7 mouse cellular contexts compared by ENCODE assay signal in genomic region chr14:52303517-52303916, GRCm38 (mm10). TPM values are rescaled to one million over a fixed set of nuclear protein-coding genes. Genes with fewer than 3 reads are reported as not detected.
A peak's percentile ranks its signal among the peaks of the same experiment; 100 is the strongest.
DNase-seq lines count a peak whose midpoint lies in the region; ATAC-seq and TF ChIP-seq lines count a peak whose summit lies in the region.
"Not testable (repeated sequence)": the region's sequence is repeated elsewhere in the genome, so short reads cannot be mapped to it uniquely, and the experiment has no call there.

No protein-coding gene starts in this region.

- TF ChIP-seq POLR2A in cortical plate, adult 2 months (IDR thresholded peaks at IDR 0.05; ENCODE audit: extremely low read depth, insufficient read depth, low read length); myocyte (IDR thresholded peaks at IDR 0.05; ENCODE audit: insufficient read length, low read depth): not testable (repeated sequence)

- peak overlapping the region; percentile 48; the same call in 1 of the 2 replicates for H3K4me3 ChIP-seq in cortical plate, adult 2 months (ENCODE audit: insufficient read depth, low read length)
- not testable (repeated sequence) for H3K4me3 ChIP-seq in forebrain, embryonic 14.5 days (ENCODE audit: low read depth, low read length); hindbrain, embryonic 14.5 days (replicated peaks; ENCODE audit: low read length); kidney, postnatal 0 days (replicated peaks; ENCODE audit: low read depth, low read length)
- peak overlapping the region; percentile 79 for H3K4me3 ChIP-seq in liver, embryonic 12.5 days
- peak overlapping the region; percentile 83; the same call in 1 of the 2 replicates for H3K4me3 ChIP-seq in midbrain, embryonic 10.5 days
- H3K4me3 ChIP-seq in myocyte: peak overlapping the region; percentile 72

- ATAC-seq in forebrain, embryonic 14.5 days; hindbrain, embryonic 14.5 days (ENCODE audit: low FRiP score); kidney, postnatal 0 days (replicated peaks; ENCODE audit: low FRiP score, low read depth); liver, embryonic 12.5 days: not testable (repeated sequence)

- not testable (repeated sequence) for H3ac ChIP-seq in myocyte (ENCODE audit: control insufficient read depth, insufficient read length)

- not testable (repeated sequence) for TF ChIP-seq CTCF in cortical plate, adult 2 months (IDR thresholded peaks at IDR 0.05; ENCODE audit: extremely low read depth, insufficient read depth, low read length)
- TF ChIP-seq CTCF in kidney, postnatal 0 days (IDR thresholded peaks at IDR 0.05; ENCODE audit: low read depth): 0 out of 2 replicates have a peak, but pooled peaks have one; percentile 3

- H3K9ac ChIP-seq in forebrain, embryonic 14.5 days (ENCODE audit: low read length); kidney, postnatal 0 days (ENCODE audit: low read depth, low read length); liver, embryonic 12.5 days: not testable (repeated sequence)
- 0 out of 2 replicates have a peak overlapping the region, but pooled peaks have one; percentile 71 for H3K9ac ChIP-seq in hindbrain, embryonic 14.5 days

- not testable (repeated sequence) for DNase-seq in forebrain, embryonic 14.5 days (ENCODE audit: low spot score); hindbrain, embryonic 14.5 days (ENCODE audit: low spot score); kidney, postnatal 0 days (ENCODE audit: low spot score); midbrain, embryonic 10.5 days (ENCODE audit: low spot score)

- H3K36me3 ChIP-seq in forebrain, embryonic 14.5 days (ENCODE audit: control insufficient read depth, insufficient read depth, low read length): peaks cover 21% of the 10 kb centered on the region
- H3K36me3 ChIP-seq in hindbrain, embryonic 14.5 days (replicated peaks; ENCODE audit: control insufficient read depth, insufficient read depth): peaks cover 20% of the 10 kb centered on the region
- H3K36me3 ChIP-seq in kidney, postnatal 0 days (ENCODE audit: insufficient read depth, low read length): peaks cover 13% of the 10 kb centered on the region
- peaks cover 20% of the 10 kb centered on the region for H3K36me3 ChIP-seq in liver, embryonic 12.5 days
- peaks cover 29% of the 10 kb centered on the region for H3K36me3 ChIP-seq in midbrain, embryonic 10.5 days
- H3K36me3 ChIP-seq in myocyte (ENCODE audit: control insufficient read depth, insufficient read depth): peaks cover 11% of the 10 kb centered on the region

- not testable (repeated sequence) for H3K4me1 ChIP-seq in cortical plate, adult 2 months (ENCODE audit: control insufficient read depth, insufficient read depth, low read length); forebrain, embryonic 14.5 days (ENCODE audit: control insufficient read depth, insufficient read depth, low read length); hindbrain, embryonic 14.5 days (replicated peaks; ENCODE audit: control insufficient read depth, insufficient read depth, low read length); kidney, postnatal 0 days (replicated peaks; ENCODE audit: insufficient read depth, low read length); midbrain, embryonic 10.5 days
- H3K4me1 ChIP-seq in liver, embryonic 12.5 days: peaks cover 39% of the 10 kb centered on the region

- not testable (repeated sequence) for H3K27me3 ChIP-seq in forebrain, embryonic 14.5 days (replicated peaks; ENCODE audit: control insufficient read depth, insufficient read depth, low read length); hindbrain, embryonic 14.5 days (ENCODE audit: control insufficient read depth, insufficient read depth, low read length); kidney, postnatal 0 days (ENCODE audit: insufficient read depth, low read length); liver, embryonic 12.5 days (replicated peaks); midbrain, embryonic 10.5 days (ENCODE audit: low read depth, poor library complexity, severe bottlenecking); myocyte (ENCODE audit: control insufficient read depth, insufficient read depth, insufficient read length)

- WGBS in forebrain, embryonic 14.5 days: 77% methylated on average over 3 of the region's 3 CpGs
- 91% methylated on average over 3 of the region's 3 CpGs for WGBS in hindbrain, embryonic 14.5 days
- 89% methylated on average over 3 of the region's 3 CpGs for WGBS in kidney, postnatal 0 days
- WGBS in liver, embryonic 12.5 days (ENCODE audit: insufficient replicate concordance): 86% methylated on average over 3 of the region's 3 CpGs
- 89% methylated on average over 3 of the region's 3 CpGs for WGBS in midbrain, embryonic 10.5 days

- not testable (repeated sequence) for H3K9me3 ChIP-seq in forebrain, embryonic 14.5 days (replicated peaks; ENCODE audit: control insufficient read depth, low read length); hindbrain, embryonic 14.5 days (ENCODE audit: control insufficient read depth, low read length); kidney, postnatal 0 days (replicated peaks; ENCODE audit: low read length); liver, embryonic 12.5 days (replicated peaks); midbrain, embryonic 10.5 days (replicated peaks)

- H3K4me2 ChIP-seq in forebrain, embryonic 14.5 days (ENCODE audit: low read length): peak overlapping the region; percentile 78; the same call in 1 of the 2 replicates
- peak overlapping the region; percentile 59 for H3K4me2 ChIP-seq in hindbrain, embryonic 14.5 days (replicated peaks)
- not testable (repeated sequence) for H3K4me2 ChIP-seq in kidney, postnatal 0 days (ENCODE audit: low read length); myocyte (ENCODE audit: low read depth)
- peak overlapping the region; percentile 71 for H3K4me2 ChIP-seq in liver, embryonic 12.5 days

- H3K79me2 ChIP-seq in myocyte (ENCODE audit: control insufficient read depth, insufficient read depth): peaks cover 33% of the 10 kb centered on the region

- not testable (repeated sequence) for H3K27ac ChIP-seq in cortical plate, adult 2 months (ENCODE audit: insufficient read depth, low read length); forebrain, embryonic 14.5 days (ENCODE audit: low read depth, low read length); hindbrain, embryonic 14.5 days; kidney, postnatal 0 days; liver, embryonic 12.5 days; midbrain, embryonic 10.5 days (replicated peaks)

RNA-seq across cellular contexts. Expression of gene Mettl3, which starts 1.4 kb away (rescaled TPM):
- polyA plus RNA-seq in cortical plate, adult 2 months (2012; rRNA removed): 28.7 and 28.8 TPM in 2 replicates
- polyA plus RNA-seq in forebrain, embryonic 14.5 days (2014; fragmentation: Nextera tagmentation; extraction: Ambion mirVana): 42.4 and 46.9 TPM in 2 replicates
- 37.1 and 37.8 TPM in 2 replicates for polyA plus RNA-seq in hindbrain, embryonic 14.5 days (2014; fragmentation: Nextera tagmentation; extraction: Ambion mirVana)
- 24.7 and 27.3 TPM in 2 replicates for polyA plus RNA-seq in kidney, postnatal 0 days (2015; fragmentation: Nextera tagmentation; extraction: Ambion mirVana)
- polyA plus RNA-seq in liver, embryonic 12.5 days (2016; fragmentation: Nextera tagmentation; extraction: Ambion mirVana): 26.8 and 28.6 TPM in 2 replicates
- polyA plus RNA-seq in midbrain, embryonic 10.5 days (2016; fragmentation: Nextera tagmentation; extraction: Ambion mirVana): 60.5 and 63.8 TPM in 2 replicates
- 30.5 TPM for polyA plus RNA-seq in myocyte (2012; fragmentation: generic; extraction: Trizol)

RNA-seq across cellular contexts. Expression of gene Rab2b, which starts 24.2 kb away (rescaled TPM):
- 42.0 and 44.4 TPM in 2 replicates for polyA plus RNA-seq in cortical plate, adult 2 months (2012; rRNA removed)
- 40.2 and 40.3 TPM in 2 replicates for polyA plus RNA-seq in forebrain, embryonic 14.5 days (2014; fragmentation: Nextera tagmentation; extraction: Ambion mirVana)
- polyA plus RNA-seq in hindbrain, embryonic 14.5 days (2014; fragmentation: Nextera tagmentation; extraction: Ambion mirVana): 58.2 and 60.4 TPM in 2 replicates
- 12.6 and 14.3 TPM in 2 replicates for polyA plus RNA-seq in kidney, postnatal 0 days (2015; fragmentation: Nextera tagmentation; extraction: Ambion mirVana)
- 4.6 TPM in 2 replicates for polyA plus RNA-seq in liver, embryonic 12.5 days (2016; fragmentation: Nextera tagmentation; extraction: Ambion mirVana)
- 27.5 and 39.0 TPM in 2 replicates for polyA plus RNA-seq in midbrain, embryonic 10.5 days (2016; fragmentation: Nextera tagmentation; extraction: Ambion mirVana)
- 4.9 TPM for polyA plus RNA-seq in myocyte (2012; fragmentation: generic; extraction: Trizol)

RNA-seq across cellular contexts. Expression of gene Tox4, which starts 24.6 kb away (rescaled TPM):
- 41.2 and 42.4 TPM in 2 replicates for polyA plus RNA-seq in cortical plate, adult 2 months (2012; rRNA removed)
- 55.2 and 55.7 TPM in 2 replicates for polyA plus RNA-seq in forebrain, embryonic 14.5 days (2014; fragmentation: Nextera tagmentation; extraction: Ambion mirVana)
- 55.7 and 56.6 TPM in 2 replicates for polyA plus RNA-seq in hindbrain, embryonic 14.5 days (2014; fragmentation: Nextera tagmentation; extraction: Ambion mirVana)
- 30.8 and 34.4 TPM in 2 replicates for polyA plus RNA-seq in kidney, postnatal 0 days (2015; fragmentation: Nextera tagmentation; extraction: Ambion mirVana)
- polyA plus RNA-seq in liver, embryonic 12.5 days (2016; fragmentation: Nextera tagmentation; extraction: Ambion mirVana): 26.5 and 26.7 TPM in 2 replicates
- 50.1 and 56.1 TPM in 2 replicates for polyA plus RNA-seq in midbrain, embryonic 10.5 days (2016; fragmentation: Nextera tagmentation; extraction: Ambion mirVana)
- polyA plus RNA-seq in myocyte (2012; fragmentation: generic; extraction: Trizol): 26.8 TPM

RNA-seq across cellular contexts. Expression of gene Sall2, which starts 25.0 kb away (rescaled TPM):
- 24.6 and 26.5 TPM in 2 replicates for polyA plus RNA-seq in cortical plate, adult 2 months (2012; rRNA removed)
- polyA plus RNA-seq in forebrain, embryonic 14.5 days (2014; fragmentation: Nextera tagmentation; extraction: Ambion mirVana): 25.1 and 30.1 TPM in 2 replicates
- polyA plus RNA-seq in hindbrain, embryonic 14.5 days (2014; fragmentation: Nextera tagmentation; extraction: Ambion mirVana): 47.5 and 50.0 TPM in 2 replicates
- 20.9 and 23.4 TPM in 2 replicates for polyA plus RNA-seq in kidney, postnatal 0 days (2015; fragmentation: Nextera tagmentation; extraction: Ambion mirVana)
- 3.0 and 3.8 TPM in 2 replicates for polyA plus RNA-seq in liver, embryonic 12.5 days (2016; fragmentation: Nextera tagmentation; extraction: Ambion mirVana)
- 82.4 and 90.2 TPM in 2 replicates for polyA plus RNA-seq in midbrain, embryonic 10.5 days (2016; fragmentation: Nextera tagmentation; extraction: Ambion mirVana)
- 3.5 TPM for polyA plus RNA-seq in myocyte (2012; fragmentation: generic; extraction: Trizol)

RNA-seq across cellular contexts. Expression of gene Chd8, which starts 45.9 kb away (rescaled TPM):
- polyA plus RNA-seq in cortical plate, adult 2 months (2012; rRNA removed): 53.5 and 60.7 TPM in 2 replicates
- polyA plus RNA-seq in forebrain, embryonic 14.5 days (2014; fragmentation: Nextera tagmentation; extraction: Ambion mirVana): 44.9 and 45.8 TPM in 2 replicates
- polyA plus RNA-seq in hindbrain, embryonic 14.5 days (2014; fragmentation: Nextera tagmentation; extraction: Ambion mirVana): 47.3 and 52.3 TPM in 2 replicates
- 22.0 and 23.3 TPM in 2 replicates for polyA plus RNA-seq in kidney, postnatal 0 days (2015; fragmentation: Nextera tagmentation; extraction: Ambion mirVana)
- polyA plus RNA-seq in liver, embryonic 12.5 days (2016; fragmentation: Nextera tagmentation; extraction: Ambion mirVana): 20.8 and 20.9 TPM in 2 replicates
- polyA plus RNA-seq in midbrain, embryonic 10.5 days (2016; fragmentation: Nextera tagmentation; extraction: Ambion mirVana): 38.9 and 49.7 TPM in 2 replicates
- 19.6 TPM for polyA plus RNA-seq in myocyte (2012; fragmentation: generic; extraction: Trizol)
